Mouse (Mus musculus) heart, embryonic 14.5 days (tissue): ENCODE measurements around the gene Xylt2. TPM values are rescaled to one million over a fixed set of nuclear protein-coding genes. Genes with fewer than 3 reads are reported as not detected.
"Not testable (repeated sequence)": the region's sequence is repeated elsewhere in the genome, so short reads cannot be mapped to it uniquely, and the experiment has no call there.

ENCODE experiments used
- ATAC-seq: fragments of 200-750 bp; cut with Nextera tagmentation; 2 replicates; pipeline ENCODE4 v1.8.0; 2017; ENCODE audit warnings: low read depth, moderate TSS enrichment; ENCODE audit not compliant: insufficient number of reproducible peaks, insufficient read depth, low FRiP score
- H3K27ac ChIP-seq, 2 experiments: fragments of 200-500 bp in 1 of 2; fragments of 300-500 bp in 1 of 2; sonication (generic) in 1 of 2; replicated peaks in 1 of 2; 2 replicates each; pipeline ENCODE4 v1.5.1; 2012 to 2014; ENCODE audit warnings: low read depth in 2 of 2, low read length in 2 of 2, control low read depth in 1 of 2, mild to moderate bottlenecking in 1 of 2, mixed read lengths in 1 of 2; ENCODE audit not compliant: control insufficient read depth in 1 of 2, insufficient read depth in 1 of 2
- H3K27me3 ChIP-seq: fragments of 300-500 bp; sonication (generic); 2 replicates; pipeline ENCODE4 v1.6.1; 2014; ENCODE audit warnings: mild to moderate bottlenecking, low read length, control low read depth; ENCODE audit not compliant: control insufficient read depth, insufficient read depth
- H3K36me3 ChIP-seq: fragments of 300-500 bp; sonication (generic); 2 replicates; pipeline ENCODE4 v1.6.1; 2014; ENCODE audit warnings: mild to moderate bottlenecking, control low read depth, low read length, mixed read lengths; ENCODE audit not compliant: control insufficient read depth, insufficient read depth
- H3K4me1 ChIP-seq, 2 experiments: fragments of 200-500 bp in 1 of 2; fragments of 300-500 bp in 1 of 2; sonication (generic) in 1 of 2; 2 replicates each; pipeline ENCODE4 v1.6.1; 2012 to 2014; ENCODE audit warnings: low read length in 2 of 2, control low read depth in 1 of 2, mixed read lengths in 1 of 2; ENCODE audit not compliant: control insufficient read depth in 2 of 2, insufficient read depth in 2 of 2
- H3K4me2 ChIP-seq: fragments of 300-500 bp; sonication (generic); 2 replicates; pipeline ENCODE4 v1.6.1; 2014; ENCODE audit warnings: mild to moderate bottlenecking, low read length
- H3K4me3 ChIP-seq, 2 experiments: fragments of 200-500 bp in 1 of 2; fragments of 300-500 bp in 1 of 2; sonication (generic) in 1 of 2; 2 replicates each; pipeline ENCODE4 v1.5.1; 2012 to 2014; ENCODE audit warnings: low read length in 2 of 2, mild to moderate bottlenecking in 2 of 2, control low read depth in 1 of 2, low read depth in 1 of 2, moderate library complexity in 1 of 2; ENCODE audit not compliant: control insufficient read depth in 1 of 2, insufficient read depth in 1 of 2
- H3K9ac ChIP-seq: fragments of 300-500 bp; sonication (generic); 2 replicates; pipeline ENCODE4 v1.6.1; 2014; ENCODE audit warnings: mild to moderate bottlenecking, low read length
- H3K9me3 ChIP-seq: fragments of 300-500 bp; sonication (generic); 2 replicates; pipeline ENCODE4 v1.6.1; 2016; ENCODE audit warnings: low read length, control low read depth; ENCODE audit not compliant: control insufficient read depth
- WGBS: fragments of 180-500 bp; shearing (Covaris S2); extraction: QIAGEN DNeasy Blood & Tissue Kit; methylation state at CpG from one replicate; pipeline ENCODE4 v1.1.7; 2014; 5-methylcytosine and 5-hydroxymethylcytosine counted together
- polyA plus RNA-seq: library from polyadenylated mRNA; unstranded; fragments of >200 nt; fragmentation: Nextera tagmentation; extraction: Ambion mirVana; gene quantifications from 2 replicates; pipeline ENCODE4 v1.2.1, GENCODE M21; 2014

The Xylt2 gene
- polyA plus RNA-seq, 1 experiment from 2014 or later, result 13.8 TPM

- Histone ChIP-seq H3K36me3 (no peaks in the 10 kb centered on the region), H3K4me1 (peaks cover under 1 to 4% of the 10 kb centered on the region in 2 experiments; a peak in 2 of 4 replicates), H3K9ac (no peak overlapping the region), H3K27ac (no peak overlapping the region), H3K9me3 (no peaks in the 10 kb centered on the region), H3K4me2 (no peak overlapping the region), H3K27me3 (no peaks in the 10 kb centered on the region), H3K4me3 (no peak overlapping the region)
- ATAC-seq, result no peak
- WGBS, result 64% methylated on average over 6 of the region's 6 CpGs
These were observed 18.2 kb upstream of the Xylt2 start for GRCm38 (mm10) chr11:94695508-94695907.

- ATAC-seq, H3K27ac ChIP-seq, H3K36me3 ChIP-seq, H3K9me3 ChIP-seq, H3K4me1 ChIP-seq, H3K4me2 ChIP-seq, H3K9ac ChIP-seq, H3K4me3 ChIP-seq, H3K27me3 ChIP-seq: not testable (repeated sequence)
These were observed 15.2 kb upstream of the Xylt2 start for GRCm38 (mm10) chr11:94692502-94692901.

- ATAC-seq, result no peak
- 64% methylated on average over 6 of the region's 6 CpGs for WGBS
These were observed 9.9 kb upstream of the Xylt2 start for GRCm38 (mm10) chr11:94687178-94687577.

GRCm38 (mm10) chr11:94682427-94682826 lies 5.1 kb upstream of the Xylt2 start:
- H3K4me1 ChIP-seq, result peaks cover 2 to 5% of the 10 kb centered on the region in 2 experiments; a peak in 1 of 4 replicates
- 0 out of 2 replicates have a peak, but pooled peaks cover 3% of the 10 kb centered on the region for H3K9me3 ChIP-seq
- H3K4me2 ChIP-seq, result no peak overlapping the region
- 78% methylated on average over 7 of the region's 7 CpGs for WGBS
- no peaks in the 10 kb centered on the region for H3K27me3 ChIP-seq
- H3K9ac ChIP-seq, result no peak overlapping the region
- H3K4me3 ChIP-seq, result no peak overlapping the region
- ATAC-seq, result no peak
- H3K36me3 ChIP-seq, result no peaks in the 10 kb centered on the region
- H3K27ac ChIP-seq, result no peak overlapping the region

More at GRCm38 (mm10) chr11:94687178-94687577, 9.9 kb upstream of the Xylt2 start:
- no peak overlapping the region for H3K4me3 ChIP-seq
- no peak overlapping the region for H3K27ac ChIP-seq
- H3K9ac ChIP-seq, result no peak overlapping the region
- no peaks in the 10 kb centered on the region for H3K27me3 ChIP-seq
- no peaks in the 10 kb centered on the region; a peak in 1 of 4 replicates for H3K4me1 ChIP-seq
- H3K9me3 ChIP-seq, result no peaks in the 10 kb centered on the region
- no peak overlapping the region for H3K4me2 ChIP-seq
- H3K36me3 ChIP-seq, result no peaks in the 10 kb centered on the region

GRCm38 (mm10) chr11:94681640-94682039 lies 4.3 kb upstream of the Xylt2 start:
- WGBS, result 78% methylated on average over 4 of the region's 4 CpGs
- H3K4me3 ChIP-seq, result no peak overlapping the region
- no peak for ATAC-seq

GRCm38 (mm10) chr11:94680639-94681038 lies 3.3 kb upstream of the Xylt2 start:
- no peak overlapping the region for H3K9ac ChIP-seq
- H3K4me3 ChIP-seq, result no peak overlapping the region
- H3K9me3 ChIP-seq, result 0 out of 2 replicates have a peak, but pooled peaks cover 3% of the 10 kb centered on the region
- no peak overlapping the region for H3K4me2 ChIP-seq
- H3K4me1 ChIP-seq, result peaks cover 11 to 12% of the 10 kb centered on the region in 2 experiments
- H3K27ac ChIP-seq, result no peak overlapping the region
- H3K27me3 ChIP-seq, result no peaks in the 10 kb centered on the region
- ATAC-seq, result no peak
- H3K36me3 ChIP-seq, result no peaks in the 10 kb centered on the region

More at GRCm38 (mm10) chr11:94681640-94682039, 4.3 kb upstream of the Xylt2 start:
- Histone ChIP-seq H3K27ac (no peak overlapping the region), H3K27me3 (no peaks in the 10 kb centered on the region), H3K36me3 (no peaks in the 10 kb centered on the region), H3K4me1 (peaks cover 2 to 5% of the 10 kb centered on the region in 2 experiments; a peak in 2 of 4 replicates), H3K9ac (no peak overlapping the region), H3K9me3 (0 out of 2 replicates have a peak, but pooled peaks cover 3% of the 10 kb centered on the region), H3K4me2 (no peak overlapping the region)

- H3K27me3 ChIP-seq, result no peaks in the 10 kb centered on the region
- H3K4me1 ChIP-seq, result peaks cover 17 to 21% of the 10 kb centered on the region in 2 experiments
- 31% methylated on average over 15 of the region's 15 CpGs for WGBS
- H3K9ac ChIP-seq, result peak overlapping the region; percentile 97
- 0 out of 2 replicates have a peak, but pooled peaks cover 3% of the 10 kb centered on the region for H3K9me3 ChIP-seq
- peak overlapping the region; percentile 88 for H3K4me2 ChIP-seq
- H3K4me3 ChIP-seq, result peak overlapping the region; percentile 79 to 95
- ATAC-seq, result no peak; the same call in 1 of the 2 replicates
- no peaks in the 10 kb centered on the region for H3K36me3 ChIP-seq
- no peak overlapping the region for H3K27ac ChIP-seq
These were observed 361 bp upstream of the Xylt2 start for GRCm38 (mm10) chr11:94677607-94678145.

- Histone ChIP-seq H3K27me3 (no peaks in the 10 kb centered on the region), H3K9me3 (0 out of 2 replicates have a peak, but pooled peaks cover 3% of the 10 kb centered on the region), H3K4me1 (peaks cover 15 to 21% of the 10 kb centered on the region in 2 experiments), H3K4me2 (peak overlapping the region; percentile 88), H3K27ac (no peak overlapping the region), H3K4me3 (peak overlapping the region; percentile 79 to 95), H3K9ac (peak overlapping the region; percentile 97), H3K36me3 (no peaks in the 10 kb centered on the region)
- WGBS, result 41% methylated on average over 4 of the region's 4 CpGs
- ATAC-seq, result no peak
These were observed 1.0 kb downstream of the Xylt2 start for GRCm38 (mm10) chr11:94676308-94676707.
